Mouse (Mus musculus) lung, embryonic 15.5 days (tissue): ENCODE measurements around the gene Fcrlb. TPM values are rescaled to one million over a fixed set of nuclear protein-coding genes. Genes with fewer than 3 reads are reported as not detected.

Source experiments
- ATAC-seq: fragments of 200-750 bp; cut with Nextera tagmentation; 2 replicates; pipeline ENCODE4 v1.8.0; 2017; ENCODE audit warnings: moderate number of reproducible peaks, borderline replicate concordance; ENCODE audit not compliant: low FRiP score, low TSS enrichment; ENCODE audit errors: extremely low read depth
- H3K27ac ChIP-seq: fragments of 300-500 bp; sonication (generic); 2 replicates; pipeline ENCODE4 v1.5.1; 2015; ENCODE audit warnings: moderate library complexity, mild to moderate bottlenecking, inconsistent platforms
- H3K27me3 ChIP-seq: fragments of 300-500 bp; sonication (generic); 2 replicates; pipeline ENCODE4 v1.6.1; 2015; ENCODE audit warnings: inconsistent platforms
- H3K36me3 ChIP-seq: fragments of 300-500 bp; sonication (generic); 2 replicates; pipeline ENCODE4 v1.6.1; 2015; ENCODE audit warnings: inconsistent platforms
- H3K4me1 ChIP-seq: fragments of 300-500 bp; sonication (generic); 2 replicates; pipeline ENCODE4 v1.6.1; 2015; ENCODE audit warnings: inconsistent platforms
- H3K4me2 ChIP-seq: fragments of 300-500 bp; sonication (generic); 2 replicates; pipeline ENCODE4 v1.6.1; 2015; ENCODE audit warnings: inconsistent platforms, mild to moderate bottlenecking, moderate library complexity
- H3K4me3 ChIP-seq: fragments of 300-500 bp; sonication (generic); 2 replicates; pipeline ENCODE4 v1.5.1; 2015; ENCODE audit warnings: mild to moderate bottlenecking, inconsistent platforms
- H3K9ac ChIP-seq: fragments of 300-500 bp; sonication (generic); 2 replicates; pipeline ENCODE4 v1.6.1; 2015; ENCODE audit warnings: inconsistent platforms
- H3K9me3 ChIP-seq: fragments of 300-500 bp; sonication (generic); 2 replicates; pipeline ENCODE4 v1.6.1; 2016; ENCODE audit warnings: inconsistent platforms
- WGBS: fragments of 180-500 bp; shearing (Covaris S2); methylation state at CpG from one replicate; pipeline ENCODE4 v1.1.7; 2015; 5-methylcytosine and 5-hydroxymethylcytosine counted together
- polyA plus RNA-seq: library from polyadenylated mRNA; unstranded; fragments of >200 nt; fragmentation: Nextera tagmentation; extraction: Ambion mirVana; gene quantifications from 2 replicates; pipeline ENCODE4 v1.2.1, GENCODE M21; 2015

Fcrlb gene
- polyA plus RNA-seq, 1 experiment from 2014 or later, result not detected

GRCm38 (mm10) chr1:170907111-170907455 lies 5.7 kb downstream of the Fcrlb start:
- ATAC-seq, result no peak
- WGBS, result 20% methylated on average over 11 of the region's 11 CpGs
- Histone ChIP-seq H3K36me3 (no peaks in the 10 kb centered on the region), H3K4me2 (peak overlapping the region; percentile 84), H3K4me3 (peak overlapping the region; percentile 44), H3K27ac (no peak overlapping the region), H3K27me3 (peaks cover 54% of the 10 kb centered on the region), H3K4me1 (peaks cover 13% of the 10 kb centered on the region), H3K9ac (no peak overlapping the region), H3K9me3 (no peaks in the 10 kb centered on the region)

GRCm38 (mm10) chr1:170903485-170903884 lies 9.3 kb downstream of the Fcrlb start:
- WGBS, result 29% methylated on average over 5 of the region's 5 CpGs
- Histone ChIP-seq H3K4me1 (peaks cover 15% of the 10 kb centered on the region), H3K27me3 (peaks cover 55% of the 10 kb centered on the region), H3K9me3 (no peaks in the 10 kb centered on the region), H3K36me3 (no peaks in the 10 kb centered on the region), H3K9ac (no peak overlapping the region), H3K4me2 (no peak overlapping the region), H3K27ac (no peak overlapping the region), H3K4me3 (no peak overlapping the region)
- no peak for ATAC-seq

- Histone ChIP-seq H3K4me3 (no peak overlapping the region), H3K4me2 (peak overlapping the region; percentile 41; the same call in 1 of the 2 replicates), H3K27ac (no peak overlapping the region), H3K9me3 (no peaks in the 10 kb centered on the region), H3K9ac (no peak overlapping the region), H3K36me3 (no peaks in the 10 kb centered on the region), H3K4me1 (peaks cover 4% of the 10 kb centered on the region; the same call in 1 of the 2 replicates), H3K27me3 (peaks cover 47% of the 10 kb centered on the region)
- no peak for ATAC-seq
- 26% methylated on average over 10 of the region's 10 CpGs for WGBS
These were observed 11.1 kb downstream of the Fcrlb start for GRCm38 (mm10) chr1:170901536-170902238.

- Histone ChIP-seq H3K4me1 (peaks cover 4% of the 10 kb centered on the region; the same call in 1 of the 2 replicates), H3K4me2 (peak overlapping the region; percentile 41), H3K4me3 (no peak overlapping the region), H3K36me3 (no peaks in the 10 kb centered on the region), H3K27ac (no peak overlapping the region), H3K9me3 (no peaks in the 10 kb centered on the region), H3K27me3 (peaks cover 39% of the 10 kb centered on the region), H3K9ac (no peak overlapping the region)
- no peak for ATAC-seq
- WGBS, result 32% methylated on average over 10 of the region's 10 CpGs
These were observed 11.8 kb downstream of the Fcrlb start for GRCm38 (mm10) chr1:170900799-170901467.

- peaks cover 31% of the 10 kb centered on the region for H3K27me3 ChIP-seq
These were observed 14.2 kb downstream of the Fcrlb start for GRCm38 (mm10) chr1:170898413-170899075.

GRCm38 (mm10) chr1:170896651-170897281 lies 16.0 kb downstream of the Fcrlb start:
- peaks cover 23% of the 10 kb centered on the region for H3K27me3 ChIP-seq
- no peak overlapping the region for H3K27ac ChIP-seq
- H3K36me3 ChIP-seq, result no peaks in the 10 kb centered on the region
- 71% methylated on average over 5 of the region's 5 CpGs for WGBS
- no peak overlapping the region for H3K4me2 ChIP-seq
- no peak overlapping the region for H3K4me3 ChIP-seq
- H3K9ac ChIP-seq, result no peak overlapping the region
- peaks cover 4% of the 10 kb centered on the region; the same call in 1 of the 2 replicates for H3K4me1 ChIP-seq
- no peak for ATAC-seq
- no peaks in the 10 kb centered on the region for H3K9me3 ChIP-seq

More at GRCm38 (mm10) chr1:170898413-170899075, 14.2 kb downstream of the Fcrlb start:
- H3K4me2 ChIP-seq, result no peak overlapping the region
- H3K9ac ChIP-seq, result no peak overlapping the region
- no peaks in the 10 kb centered on the region for H3K9me3 ChIP-seq
- no peak for ATAC-seq
- H3K4me3 ChIP-seq, result no peak overlapping the region
- no peak overlapping the region for H3K27ac ChIP-seq
- WGBS, result 41% methylated on average over 16 of the region's 16 CpGs
- H3K36me3 ChIP-seq, result no peaks in the 10 kb centered on the region
- peaks cover 4% of the 10 kb centered on the region; the same call in 1 of the 2 replicates for H3K4me1 ChIP-seq

DNA sequence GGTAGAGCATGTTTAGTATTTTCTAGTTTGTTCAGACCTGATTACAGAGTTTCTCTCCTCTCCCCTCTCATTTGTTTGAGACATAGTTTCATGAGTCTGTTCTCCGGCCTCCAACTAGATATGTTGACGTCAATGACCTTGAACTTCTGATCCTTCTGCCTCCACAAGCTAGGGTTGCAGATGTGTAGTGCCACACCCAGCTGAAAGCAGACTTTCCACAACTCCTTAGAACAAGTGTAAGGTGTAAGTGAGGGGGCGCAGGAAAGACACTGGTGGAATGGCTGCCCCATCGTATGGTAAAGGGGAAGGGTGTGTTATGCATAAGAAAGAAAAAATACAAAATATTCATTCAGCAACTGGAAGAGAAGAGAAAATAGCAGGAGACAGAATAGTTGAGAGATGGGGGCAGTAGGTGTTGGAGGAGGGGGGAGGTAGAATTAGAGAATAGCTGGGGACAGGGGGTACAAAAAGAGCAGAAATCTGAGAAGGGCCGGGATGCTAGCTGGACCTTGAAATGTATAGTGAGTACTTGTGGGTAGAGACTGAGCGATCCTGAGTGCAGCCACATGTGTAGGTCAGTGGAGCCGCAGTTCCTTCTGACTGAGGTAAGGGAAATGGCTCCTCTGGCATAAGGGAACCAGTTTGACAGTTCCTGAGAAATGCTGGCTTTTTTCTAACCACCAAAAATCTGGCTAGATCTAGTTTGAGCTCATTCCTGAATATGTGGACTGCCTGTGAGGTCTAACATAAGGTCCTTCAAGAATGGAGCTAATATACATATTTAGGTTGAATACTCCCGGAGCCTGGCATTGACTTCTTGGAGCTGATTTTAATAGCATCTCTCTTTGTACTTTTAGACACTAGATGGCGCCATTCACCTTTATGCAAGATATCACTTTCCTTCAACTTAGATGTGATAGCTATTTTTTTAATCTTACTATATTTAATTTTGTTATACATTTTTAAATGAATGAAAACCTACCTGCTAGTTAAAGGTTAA lies 17.8 kb downstream of the Fcrlb start:
- Histone ChIP-seq H3K9ac (no peak overlapping the region), H3K27me3 (peaks cover 20% of the 10 kb centered on the region), H3K9me3 (no peaks in the 10 kb centered on the region), H3K36me3 (no peaks in the 10 kb centered on the region), H3K4me3 (no peak overlapping the region), H3K27ac (no peak overlapping the region), H3K4me1 (no peaks in the 10 kb centered on the region), H3K4me2 (no peak overlapping the region)
- WGBS, result 57% methylated on average over 9 of the region's 9 CpGs
- no peak for ATAC-seq

DNA sequence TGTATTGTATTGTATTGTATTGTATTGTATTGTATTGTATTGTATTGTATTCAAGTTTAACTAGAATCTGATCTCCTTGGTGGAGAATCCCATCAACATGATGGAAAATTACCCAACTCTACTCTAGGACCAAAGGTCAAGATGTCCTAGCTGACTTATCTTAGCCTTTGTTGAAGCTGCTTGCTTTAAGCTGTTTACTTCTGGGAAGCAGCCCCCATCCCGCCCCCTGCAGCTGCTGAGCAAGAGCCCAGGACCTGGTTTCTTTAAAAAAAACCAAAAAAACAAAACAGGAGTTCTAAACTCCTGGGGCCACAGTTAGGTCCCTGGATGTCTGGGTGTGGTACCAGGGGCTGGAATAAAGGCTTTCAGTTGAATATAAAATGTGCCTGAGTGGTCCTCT lies 20.5 kb downstream of the Fcrlb start:
- H3K4me2 ChIP-seq, result no peak overlapping the region

GRCm38 (mm10) chr1:170891646-170892045 lies 21.1 kb downstream of the Fcrlb start:
- no peak for ATAC-seq
- Histone ChIP-seq H3K27ac (no peak overlapping the region), H3K4me3 (no peak overlapping the region), H3K4me1 (no peaks in the 10 kb centered on the region), H3K4me2 (no peak overlapping the region), H3K27me3 (no peaks in the 10 kb centered on the region; the same call in 1 of the 2 replicates), H3K36me3 (no peaks in the 10 kb centered on the region), H3K9me3 (no peaks in the 10 kb centered on the region), H3K9ac (no peak overlapping the region)
- 43% methylated on average over 2 of the region's 2 CpGs for WGBS

More for the DNA sequence above, 20.5 kb downstream of the Fcrlb start:
- Histone ChIP-seq H3K36me3 (no peaks in the 10 kb centered on the region), H3K9me3 (no peaks in the 10 kb centered on the region), H3K9ac (no peak overlapping the region), H3K27ac (no peak overlapping the region), H3K4me3 (no peak overlapping the region), H3K4me1 (no peaks in the 10 kb centered on the region), H3K27me3 (no peaks in the 10 kb centered on the region; the same call in none of the 2 replicates)
- ATAC-seq, result no peak
- 45% methylated on average over 1 of the region's 1 CpGs for WGBS

DNA sequence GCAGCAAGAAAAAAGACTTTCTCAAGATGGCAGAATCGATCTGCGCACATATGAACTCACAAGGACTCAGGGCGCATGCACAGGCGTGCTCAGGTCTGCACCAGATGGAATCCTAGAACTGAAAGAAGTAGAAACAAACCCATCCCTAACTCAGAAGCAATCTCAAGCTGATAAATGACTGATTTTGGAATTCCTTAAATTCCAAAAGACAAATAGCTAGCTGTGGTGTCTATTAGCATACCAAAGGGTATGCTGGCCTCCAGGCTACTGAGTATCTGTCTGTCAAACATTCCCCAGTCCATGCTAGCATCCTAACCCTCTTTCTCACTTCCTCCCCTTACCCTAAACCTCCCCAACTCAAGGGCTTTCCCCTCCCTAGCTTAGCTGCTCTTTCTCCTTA lies 23.4 kb downstream of the Fcrlb start:
- H3K4me3 ChIP-seq, result no peak overlapping the region
- WGBS, result 75% methylated on average over 4 of the region's 4 CpGs

GRCm38 (mm10) chr1:170886044-170886458 lies 26.7 kb downstream of the Fcrlb start:
- Histone ChIP-seq H3K27ac (no peak overlapping the region), H3K4me1 (peaks cover 7% of the 10 kb centered on the region), H3K27me3 (no peaks in the 10 kb centered on the region), H3K36me3 (peaks cover 4% of the 10 kb centered on the region; the same call in 1 of the 2 replicates), H3K4me3 (no peak overlapping the region), H3K9me3 (no peaks in the 10 kb centered on the region), H3K4me2 (no peak overlapping the region), H3K9ac (no peak overlapping the region)
- ATAC-seq, result no peak
- WGBS, result 52% methylated on average over 6 of the region's 6 CpGs

More for the DNA sequence above, 23.4 kb downstream of the Fcrlb start:
- Histone ChIP-seq H3K27ac (no peak overlapping the region), H3K9ac (no peak overlapping the region), H3K4me1 (peaks cover 4% of the 10 kb centered on the region), H3K9me3 (no peaks in the 10 kb centered on the region), H3K4me2 (no peak overlapping the region), H3K27me3 (no peaks in the 10 kb centered on the region; the same call in 1 of the 2 replicates), H3K36me3 (no peaks in the 10 kb centered on the region)
- ATAC-seq, result no peak
